Mouse (Mus musculus): ENCODE measurements around the gene Btaf1. TPM values are rescaled to one million over a fixed set of nuclear protein-coding genes. Genes with fewer than 3 reads are reported as not detected.

Btaf1 gene
- polyA plus RNA-seq, 1 experiment: 49.9 TPM

DNA sequence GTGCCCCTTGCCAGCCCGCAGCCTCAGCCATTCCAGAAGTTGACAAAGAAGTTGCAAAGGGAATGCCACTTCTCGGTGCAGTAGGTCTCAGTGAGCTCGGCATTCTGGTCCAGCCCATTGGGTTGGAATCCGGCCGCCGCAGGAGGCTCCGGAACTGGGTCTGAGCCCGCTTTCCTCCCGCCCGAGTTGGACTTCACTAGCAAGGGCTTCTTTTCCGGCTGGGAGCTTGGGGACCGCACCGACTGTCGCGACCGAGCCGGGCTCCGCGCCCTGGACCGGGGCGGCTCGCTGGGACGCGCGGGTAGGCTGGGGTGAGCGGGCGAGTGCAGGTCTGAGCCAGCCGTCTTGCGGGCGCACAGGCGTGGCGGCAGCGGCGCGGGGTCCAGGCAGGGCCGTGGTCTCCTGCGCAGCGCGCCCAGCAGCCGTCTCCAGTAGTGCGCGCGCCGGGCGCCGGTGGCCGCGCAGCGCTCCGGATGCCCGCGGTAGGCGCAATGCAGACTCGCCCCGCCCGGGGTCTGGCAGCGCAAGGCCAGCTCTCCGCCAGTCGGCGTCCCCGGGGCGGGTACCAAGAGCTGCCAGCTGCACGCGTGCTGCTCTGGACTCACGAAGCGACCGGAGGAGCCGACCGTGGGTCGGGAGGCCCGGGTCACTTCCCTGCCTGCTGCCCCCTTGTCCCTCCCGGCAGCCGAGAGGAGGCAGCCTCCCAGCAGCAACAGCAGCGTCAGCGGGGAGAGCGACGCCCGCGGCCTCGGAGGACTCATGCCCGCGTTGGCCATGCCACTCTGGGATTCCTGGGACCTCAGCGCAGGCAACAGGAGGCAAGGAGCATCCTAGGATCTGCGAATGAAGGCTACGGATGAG, 7.2 kb upstream of the Btaf1 start:
- Histone ChIP-seq H3K36me3 (ENCODE audit: control insufficient read depth, insufficient read depth, low read length, poor library complexity, severe bottlenecking) (no peaks in the 10 kb centered on the region), H3K4me3 (ENCODE audit: low read depth, low read length) (peak overlapping the region; percentile 72), H3K4me1 (ENCODE audit: control insufficient read depth, insufficient read depth, low read length) (no peaks in the 10 kb centered on the region), H3K27ac (ENCODE audit: insufficient read depth, low read length) (no peak overlapping the region), H3K9ac (ENCODE audit: low read depth, poor library complexity, severe bottlenecking) (peak overlapping the region; percentile 88), H3K9me3 (replicated peaks; ENCODE audit: control insufficient read depth, insufficient read depth, low read length, poor library complexity, severe bottlenecking) (no peaks in the 10 kb centered on the region), H3K27me3 (ENCODE audit: control insufficient read depth, insufficient read depth, low read length, poor library complexity, severe bottlenecking) (no peaks in the 10 kb centered on the region)
- no peak for TF ChIP-seq CTCF (IDR thresholded peaks at IDR 0.05; ENCODE audit: low read depth, low read length)
- no peak for TF ChIP-seq POLR2A (IDR thresholded peaks at IDR 0.05; ENCODE audit: insufficient read depth, low read length)
- no peak for TF ChIP-seq EP300 (IDR thresholded peaks at IDR 0.05; ENCODE audit: insufficient read depth, low read depth, low read length)

GRCm38 (mm10) chr19:36919466-36919865, 6.4 kb upstream of the Btaf1 start, which contains the start of gene Fgfbp3:
Gene Fgfbp3 (minus strand): TSS chr19:36919615.
- Histone ChIP-seq H3K27me3 (ENCODE audit: control insufficient read depth, insufficient read depth, low read length, poor library complexity, severe bottlenecking) (no peaks in the 10 kb centered on the region), H3K36me3 (ENCODE audit: control insufficient read depth, insufficient read depth, low read length, poor library complexity, severe bottlenecking) (no peaks in the 10 kb centered on the region)

GRCm38 (mm10) chr19:36922015-36922414, 3.9 kb upstream of the Btaf1 start:
- Histone ChIP-seq H3K36me3 (ENCODE audit: control insufficient read depth, insufficient read depth, low read length, poor library complexity, severe bottlenecking) (no peaks in the 10 kb centered on the region), H3K9ac (ENCODE audit: low read depth, poor library complexity, severe bottlenecking) (no peak overlapping the region)
- no peak for TF ChIP-seq EP300 (IDR thresholded peaks at IDR 0.05; ENCODE audit: insufficient read depth, low read depth, low read length)
- no peak for TF ChIP-seq POLR2A (IDR thresholded peaks at IDR 0.05; ENCODE audit: insufficient read depth, low read length)
- no peak for TF ChIP-seq CTCF (IDR thresholded peaks at IDR 0.05; ENCODE audit: low read depth, low read length)

More at GRCm38 (mm10) chr19:36919466-36919865, 6.4 kb upstream of the Btaf1 start, which contains the start of gene Fgfbp3:
- H3K9ac ChIP-seq (ENCODE audit: low read depth, poor library complexity, severe bottlenecking): peak within 1 kb of the TSS; percentile 88
- no peaks in the 10 kb centered on the region for H3K9me3 ChIP-seq (replicated peaks; ENCODE audit: control insufficient read depth, insufficient read depth, low read length, poor library complexity, severe bottlenecking)
- no peak within 1 kb of the TSS for H3K27ac ChIP-seq (ENCODE audit: insufficient read depth, low read length)
- no peaks in the 10 kb centered on the region for H3K4me1 ChIP-seq (ENCODE audit: control insufficient read depth, insufficient read depth, low read length)
- peak within 1 kb of the TSS; percentile 72 for H3K4me3 ChIP-seq (ENCODE audit: low read depth, low read length)
- no peak for TF ChIP-seq CTCF (IDR thresholded peaks at IDR 0.05; ENCODE audit: low read depth, low read length)
- TF ChIP-seq EP300 (IDR thresholded peaks at IDR 0.05; ENCODE audit: insufficient read depth, low read depth, low read length): no peak
- no peak for TF ChIP-seq POLR2A (IDR thresholded peaks at IDR 0.05; ENCODE audit: insufficient read depth, low read length)

DNA sequence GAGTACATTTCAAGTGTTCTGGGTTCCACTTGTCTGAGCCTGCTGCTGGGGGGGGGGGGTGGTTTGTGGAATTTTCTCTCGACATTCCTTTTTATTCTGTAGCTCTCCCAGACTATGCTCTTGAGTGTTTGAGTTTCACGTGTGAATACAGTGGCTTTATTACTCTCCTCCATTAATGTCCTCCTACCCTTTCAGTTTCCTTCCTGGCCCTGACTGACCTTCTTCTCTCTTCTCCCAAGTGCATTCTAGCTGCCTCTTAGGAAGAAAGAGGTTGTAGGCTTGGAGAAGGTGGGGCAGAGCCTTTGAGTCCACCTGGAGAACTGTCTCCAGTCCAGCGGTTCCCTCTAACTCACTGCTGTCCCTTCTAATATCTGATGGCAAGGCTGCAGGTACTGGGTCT, 2.9 kb upstream of the Btaf1 start:
- H3K4me3 ChIP-seq (ENCODE audit: low read depth, low read length): no peak overlapping the region
- H3K27ac ChIP-seq (ENCODE audit: insufficient read depth, low read length): no peak overlapping the region
- no peaks in the 10 kb centered on the region for H3K27me3 ChIP-seq (ENCODE audit: control insufficient read depth, insufficient read depth, low read length, poor library complexity, severe bottlenecking)
- H3K9ac ChIP-seq (ENCODE audit: low read depth, poor library complexity, severe bottlenecking): no peak overlapping the region
- H3K4me1 ChIP-seq (ENCODE audit: control insufficient read depth, insufficient read depth, low read length): no peaks in the 10 kb centered on the region
- H3K36me3 ChIP-seq (ENCODE audit: control insufficient read depth, insufficient read depth, low read length, poor library complexity, severe bottlenecking): no peaks in the 10 kb centered on the region
- H3K9me3 ChIP-seq (replicated peaks; ENCODE audit: control insufficient read depth, insufficient read depth, low read length, poor library complexity, severe bottlenecking): no peaks in the 10 kb centered on the region
- no peak for TF ChIP-seq EP300 (IDR thresholded peaks at IDR 0.05; ENCODE audit: insufficient read depth, low read depth, low read length)

More at GRCm38 (mm10) chr19:36922015-36922414, 3.9 kb upstream of the Btaf1 start:
- no peak overlapping the region for H3K27ac ChIP-seq (ENCODE audit: insufficient read depth, low read length)
- H3K4me3 ChIP-seq (ENCODE audit: low read depth, low read length): no peak overlapping the region
- H3K4me1 ChIP-seq (ENCODE audit: control insufficient read depth, insufficient read depth, low read length): no peaks in the 10 kb centered on the region
- H3K27me3 ChIP-seq (ENCODE audit: control insufficient read depth, insufficient read depth, low read length, poor library complexity, severe bottlenecking): no peaks in the 10 kb centered on the region
- no peaks in the 10 kb centered on the region for H3K9me3 ChIP-seq (replicated peaks; ENCODE audit: control insufficient read depth, insufficient read depth, low read length, poor library complexity, severe bottlenecking)

DNA sequence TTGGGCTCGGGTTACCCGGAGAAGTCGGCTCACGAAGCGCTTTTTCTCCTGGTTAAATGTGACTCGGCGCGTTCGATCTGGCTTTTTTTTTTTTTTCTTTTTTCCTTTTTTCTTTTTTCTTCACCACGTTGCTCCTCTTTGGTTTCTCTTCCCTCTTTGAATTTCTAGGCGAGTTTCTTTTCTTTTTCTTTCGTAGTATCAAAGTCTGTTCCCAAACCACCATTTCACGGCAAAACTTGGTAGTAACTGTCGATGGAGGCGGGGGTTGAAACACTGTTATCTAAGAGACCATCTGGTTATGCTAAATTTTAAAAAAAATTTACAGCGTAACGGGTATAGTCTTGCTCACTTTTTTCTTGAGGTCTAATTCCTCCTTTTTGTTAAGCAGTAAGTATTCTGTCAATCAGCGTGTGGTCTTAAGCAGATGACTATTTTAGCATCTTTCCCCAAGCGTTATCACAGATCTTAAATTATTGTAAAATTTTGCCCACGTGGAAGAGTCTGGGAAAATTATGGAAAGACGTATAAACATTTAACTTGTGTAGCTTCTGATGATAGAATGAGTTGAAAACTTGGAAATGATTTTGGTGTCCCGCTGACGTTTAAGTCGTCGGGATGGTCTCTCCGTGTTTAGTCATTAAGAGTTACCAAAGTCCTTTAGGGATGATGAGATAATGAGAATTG, 816 bp downstream of the Btaf1 start:
- peak overlapping the region; percentile 87 for H3K4me3 ChIP-seq (ENCODE audit: low read depth, low read length)
- peak overlapping the region; percentile 100 for H3K9ac ChIP-seq (ENCODE audit: low read depth, poor library complexity, severe bottlenecking)
- TF ChIP-seq EP300 (IDR thresholded peaks at IDR 0.05; ENCODE audit: insufficient read depth, low read depth, low read length): no peak
- TF ChIP-seq POLR2A (IDR thresholded peaks at IDR 0.05; ENCODE audit: insufficient read depth, low read length): no peak
- TF ChIP-seq CTCF (IDR thresholded peaks at IDR 0.05; ENCODE audit: low read depth, low read length): no peak
- H3K27me3 ChIP-seq (ENCODE audit: control insufficient read depth, insufficient read depth, low read length, poor library complexity, severe bottlenecking): no peaks in the 10 kb centered on the region
- peak overlapping the region; percentile 26; the same call in 1 of the 2 replicates for H3K27ac ChIP-seq (ENCODE audit: insufficient read depth, low read length)
- H3K4me1 ChIP-seq (ENCODE audit: control insufficient read depth, insufficient read depth, low read length): no peaks in the 10 kb centered on the region
- H3K9me3 ChIP-seq (replicated peaks; ENCODE audit: control insufficient read depth, insufficient read depth, low read length, poor library complexity, severe bottlenecking): no peaks in the 10 kb centered on the region
- no peaks in the 10 kb centered on the region for H3K36me3 ChIP-seq (ENCODE audit: control insufficient read depth, insufficient read depth, low read length, poor library complexity, severe bottlenecking)

Measured in ES-Bruce4 (cell line).